Mouse (Mus musculus) heart, embryonic 15.5 days (tissue): ENCODE data around the gene Slc23a3. TPM values are rescaled to one million over a fixed set of nuclear protein-coding genes. Genes with fewer than 3 reads are reported as not detected.

ENCODE experiments used
- ATAC-seq: fragments of 200-750 bp; cut with Nextera tagmentation; replicated peaks from 2 replicates; pipeline ENCODE4 v1.8.0; 2017; ENCODE audit warnings: low read depth, moderate TSS enrichment; ENCODE audit not compliant: insufficient number of reproducible peaks, insufficient read depth, low FRiP score
- H3K27ac ChIP-seq: fragments of 300-500 bp; sonication (generic); 2 replicates; pipeline ENCODE4 v1.5.1; 2015; ENCODE audit warnings: mild to moderate bottlenecking, inconsistent platforms
- H3K27me3 ChIP-seq: fragments of 300-500 bp; sonication (generic); 2 replicates; pipeline ENCODE4 v1.6.1; 2015; ENCODE audit warnings: inconsistent platforms
- H3K36me3 ChIP-seq: fragments of 300-500 bp; sonication (generic); 2 replicates; pipeline ENCODE4 v1.6.1; 2015; ENCODE audit warnings: mild to moderate bottlenecking, inconsistent platforms
- H3K4me1 ChIP-seq: fragments of 300-500 bp; sonication (generic); replicated peaks from 2 replicates; pipeline ENCODE4 v1.6.1; 2015; ENCODE audit warnings: inconsistent platforms
- H3K4me2 ChIP-seq: fragments of 300-500 bp; sonication (generic); 2 replicates; pipeline ENCODE4 v1.6.1; 2015; ENCODE audit warnings: inconsistent platforms, mild to moderate bottlenecking, moderate library complexity
- H3K4me3 ChIP-seq: fragments of 300-500 bp; sonication (generic); 2 replicates; pipeline ENCODE4 v1.5.1; 2015; ENCODE audit warnings: mild to moderate bottlenecking, inconsistent platforms
- H3K9ac ChIP-seq: fragments of 300-500 bp; sonication (generic); 2 replicates; pipeline ENCODE4 v1.6.1; 2015; ENCODE audit warnings: mild to moderate bottlenecking, inconsistent platforms
- H3K9me3 ChIP-seq: fragments of 300-500 bp; sonication (generic); replicated peaks from 2 replicates; pipeline ENCODE4 v1.6.1; 2016; ENCODE audit warnings: inconsistent platforms
- WGBS: fragments of 180-500 bp; shearing (Covaris S2); methylation state at CpG from one replicate; pipeline ENCODE4 v1.1.7; 2015; ENCODE audit warnings: mixed read lengths; 5-methylcytosine and 5-hydroxymethylcytosine counted together
- polyA plus RNA-seq: library from polyadenylated mRNA; unstranded; fragments of >200 nt; fragmentation: Nextera tagmentation; extraction: Ambion mirVana; gene quantifications from 2 replicates; pipeline ENCODE4 v1.2.1, GENCODE M21; 2015

The Slc23a3 gene
- polyA plus RNA-seq: 0.53 and 1.2 TPM in 2 replicates

- WGBS: 58% methylated on average over 12 of the region's 12 CpGs
- no peak within 1 kb of the TSS for H3K9ac ChIP-seq
These were observed at the start of gene Slc23a3 for GRCm38 (mm10) chr1:75133421-75134207. Gene Slc23a3 (minus strand): TSS chr1:75133890.

GRCm38 (mm10) chr1:75182160-75182559 is 48.5 kb upstream of the Slc23a3 start:
- WGBS: 64% methylated on average over 4 of the region's 4 CpGs
- Histone ChIP-seq H3K27me3 (no peaks in the 10 kb centered on the region), H3K4me2 (no peak overlapping the region), H3K9me3 (no peaks in the 10 kb centered on the region), H3K4me3 (no peak overlapping the region), H3K36me3 (peaks cover 50% of the 10 kb centered on the region), H3K4me1 (peaks cover 14% of the 10 kb centered on the region), H3K9ac (no peak overlapping the region), H3K27ac (no peak overlapping the region)
- no peak for ATAC-seq

More at GRCm38 (mm10) chr1:75133421-75134207, at the start of gene Slc23a3:
- H3K4me1 ChIP-seq: no peaks in the 10 kb centered on the region
- H3K4me3 ChIP-seq: no peak within 1 kb of the TSS
- H3K9me3 ChIP-seq: no peaks in the 10 kb centered on the region
- H3K36me3 ChIP-seq: peaks cover 25% of the 10 kb centered on the region
- H3K27me3 ChIP-seq: no peaks in the 10 kb centered on the region
- no peak for ATAC-seq
- H3K4me2 ChIP-seq: no peak within 1 kb of the TSS
- H3K27ac ChIP-seq: no peak within 1 kb of the TSS

- H3K36me3 ChIP-seq: peaks cover 48% of the 10 kb centered on the region
- no peak for ATAC-seq
- H3K4me2 ChIP-seq: no peak overlapping the region
- H3K4me1 ChIP-seq: peaks cover 14% of the 10 kb centered on the region
- H3K27me3 ChIP-seq: no peaks in the 10 kb centered on the region
- H3K4me3 ChIP-seq: no peak overlapping the region
- H3K27ac ChIP-seq: no peak overlapping the region
- no peak overlapping the region for H3K9ac ChIP-seq
- no peaks in the 10 kb centered on the region for H3K9me3 ChIP-seq
- 79% methylated on average over 4 of the region's 4 CpGs for WGBS
These were observed 47.7 kb upstream of the Slc23a3 start for GRCm38 (mm10) chr1:75181377-75181870.

GRCm38 (mm10) chr1:75180741-75181140 is 47.1 kb upstream of the Slc23a3 start:
- no peak for ATAC-seq
- Histone ChIP-seq H3K27ac (no peak overlapping the region), H3K27me3 (no peaks in the 10 kb centered on the region), H3K4me3 (peak overlapping the region; percentile 76; the same call in 1 of the 2 replicates), H3K36me3 (peaks cover 43% of the 10 kb centered on the region), H3K4me1 (peaks cover 14% of the 10 kb centered on the region), H3K9me3 (no peaks in the 10 kb centered on the region), H3K9ac (no peak overlapping the region), H3K4me2 (peak overlapping the region; percentile 99)
- WGBS: 34% methylated on average over 7 of the region's 7 CpGs

GRCm38 (mm10) chr1:75180105-75180590 is 46.5 kb upstream of the Slc23a3 start, which contains the start of gene Abcb6:
Gene Abcb6 (minus strand): TSS chr1:75180392.
- under 1% methylated on average over 31 of the region's 31 CpGs for WGBS
- Histone ChIP-seq H3K4me3 (peak within 1 kb of the TSS; percentile 76), H3K27ac (peak within 1 kb of the TSS; percentile 38), H3K4me1 (peaks cover 14% of the 10 kb centered on the region), H3K27me3 (no peaks in the 10 kb centered on the region), H3K9me3 (no peaks in the 10 kb centered on the region), H3K4me2 (peak within 1 kb of the TSS; percentile 99), H3K9ac (peak within 1 kb of the TSS; percentile 60), H3K36me3 (peaks cover 42% of the 10 kb centered on the region)
- peak; percentile 86 for ATAC-seq

GRCm38 (mm10) chr1:75179334-75180104 is 45.8 kb upstream of the Slc23a3 start:
- Histone ChIP-seq H3K4me1 (peaks cover 14% of the 10 kb centered on the region), H3K4me2 (peak overlapping the region; percentile 99), H3K36me3 (peaks cover 36% of the 10 kb centered on the region), H3K27ac (peak overlapping the region; percentile 38), H3K4me3 (peak overlapping the region; percentile 76), H3K27me3 (no peaks in the 10 kb centered on the region), H3K9ac (peak overlapping the region; percentile 60), H3K9me3 (no peaks in the 10 kb centered on the region)
- ATAC-seq: peak; percentile 37
- WGBS: 6% methylated on average over 23 of the region's 23 CpGs

- Histone ChIP-seq H3K9ac (peak within 1 kb of the TSS; percentile 79), H3K4me3 (peak within 1 kb of the TSS; percentile 97), H3K27me3 (no peaks in the 10 kb centered on the region), H3K4me1 (peaks cover 9% of the 10 kb centered on the region), H3K36me3 (peaks cover 34% of the 10 kb centered on the region), H3K27ac (peak within 1 kb of the TSS; percentile 94), H3K9me3 (no peaks in the 10 kb centered on the region), H3K4me2 (peak within 1 kb of the TSS; percentile 76)
- ATAC-seq: peak; percentile 99
- WGBS: 1% methylated on average over 58 of the region's 59 CpGs
These were observed 35.1 kb upstream of the Slc23a3 start, which contains the start of gene Zfand2b for GRCm38 (mm10) chr1:75168472-75169464. Gene Zfand2b (plus strand): TSS chr1:75168646.

- peak overlapping the region; percentile 79 for H3K9ac ChIP-seq
- peak; percentile 12 for ATAC-seq
- peak overlapping the region; percentile 76 for H3K4me2 ChIP-seq
- H3K27ac ChIP-seq: peak overlapping the region; percentile 94
- peaks cover 9% of the 10 kb centered on the region for H3K4me1 ChIP-seq
- H3K36me3 ChIP-seq: peaks cover 29% of the 10 kb centered on the region
- peak overlapping the region; percentile 97 for H3K4me3 ChIP-seq
- no peaks in the 10 kb centered on the region for H3K9me3 ChIP-seq
- no peaks in the 10 kb centered on the region for H3K27me3 ChIP-seq
- 12% methylated on average over 7 of the region's 7 CpGs for WGBS
These were observed 34.4 kb upstream of the Slc23a3 start for GRCm38 (mm10) chr1:75168093-75168471.

GRCm38 (mm10) chr1:75160256-75160617 is 26.5 kb upstream of the Slc23a3 start:
- no peak overlapping the region for H3K4me2 ChIP-seq
- no peak for ATAC-seq
- no peaks in the 10 kb centered on the region for H3K36me3 ChIP-seq
- no peaks in the 10 kb centered on the region for H3K27me3 ChIP-seq
- H3K4me1 ChIP-seq: no peaks in the 10 kb centered on the region
- WGBS: 67% methylated on average over 4 of the region's 4 CpGs
- no peak overlapping the region for H3K9ac ChIP-seq
- no peak overlapping the region for H3K27ac ChIP-seq
- no peak overlapping the region for H3K4me3 ChIP-seq
- H3K9me3 ChIP-seq: no peaks in the 10 kb centered on the region

- WGBS: 53% methylated on average over 5 of the region's 5 CpGs
- H3K27me3 ChIP-seq: no peaks in the 10 kb centered on the region
- no peak overlapping the region for H3K27ac ChIP-seq
- no peak for ATAC-seq
- H3K4me2 ChIP-seq: no peak overlapping the region
- no peaks in the 10 kb centered on the region for H3K4me1 ChIP-seq
- no peaks in the 10 kb centered on the region for H3K9me3 ChIP-seq
- no peak overlapping the region for H3K4me3 ChIP-seq
- H3K36me3 ChIP-seq: no peaks in the 10 kb centered on the region
- H3K9ac ChIP-seq: no peak overlapping the region
These were observed 26.0 kb upstream of the Slc23a3 start for GRCm38 (mm10) chr1:75159540-75160255.
